27 mouse cellular contexts compared by ENCODE assay signal in genomic region chr8:121148573-121149083, GRCm38 (mm10). TPM values are rescaled to one million over a fixed set of nuclear protein-coding genes. Genes with fewer than 3 reads are reported as not detected.
A peak's percentile ranks its signal among the peaks of the same experiment; 100 is the strongest.
DNase-seq lines count a peak whose midpoint lies in the region; ATAC-seq lines count a peak whose summit lies in the region.
"Had no signal": no experiment of that assay in that cellular context is flagged by ENCODE, and none has a peak within 500 bp of the region (broad histone marks: within the 10 kb centered on the region; RNA-seq: fewer than 3 reads in every experiment).

No protein-coding gene starts in this region.

- H3K4me1 ChIP-seq in heart, embryonic 12.5 days (replicated peaks) = peaks cover 28% of the 10 kb centered on the region
- no peaks in the 10 kb centered on the region for H3K4me1 ChIP-seq in midbrain, embryonic 10.5 days
- H3K4me1 ChIP-seq in midbrain, embryonic 15.5 days = no peaks in the 10 kb centered on the region
- H3K4me1 ChIP-seq in limb, embryonic 10.5 days = peaks cover 29% of the 10 kb centered on the region
- H3K4me1 ChIP-seq: embryonic facial prominence, embryonic 12.5 days had no signal

- WGBS in heart, embryonic 12.5 days = 11% methylated on average over 8 of the region's 8 CpGs
- WGBS in midbrain, embryonic 10.5 days = 61% methylated on average over 8 of the region's 8 CpGs
- 52% methylated on average over 8 of the region's 8 CpGs for WGBS in midbrain, embryonic 15.5 days
- WGBS in limb, embryonic 10.5 days = 10% methylated on average over 8 of the region's 8 CpGs

- H3K9ac ChIP-seq in heart, embryonic 12.5 days = no peak overlapping the region
- H3K9ac ChIP-seq in midbrain, embryonic 15.5 days = no peak overlapping the region
- H3K9ac ChIP-seq: embryonic facial prominence, embryonic 12.5 days; hindbrain, embryonic 13.5 days; liver, embryonic 14.5 days; lung, embryonic 14.5 days; neural tube, embryonic 12.5 days had no signal

- H3K4me2 ChIP-seq in heart, embryonic 12.5 days = peak overlapping the region; percentile 18; the same call in 1 of the 2 replicates
- H3K4me2 ChIP-seq in midbrain, embryonic 15.5 days = no peak overlapping the region
- H3K4me2 ChIP-seq: embryonic facial prominence, embryonic 12.5 days; hindbrain, embryonic 13.5 days; lung, embryonic 14.5 days; neural tube, embryonic 12.5 days had no signal

- H3K36me3 ChIP-seq in heart, embryonic 12.5 days = no peaks in the 10 kb centered on the region
- H3K36me3 ChIP-seq in midbrain, embryonic 10.5 days = no peaks in the 10 kb centered on the region
- H3K36me3 ChIP-seq in midbrain, embryonic 15.5 days (replicated peaks) = no peaks in the 10 kb centered on the region
- H3K36me3 ChIP-seq in limb, embryonic 10.5 days = no peaks in the 10 kb centered on the region
- H3K36me3 ChIP-seq: embryonic facial prominence, embryonic 12.5 days; hindbrain, embryonic 13.5 days; neural tube, embryonic 12.5 days had no signal

- DNase-seq in heart, adult 8-10 months (ENCODE audit: low spot score) = no peak
- no peak for DNase-seq in midbrain, embryonic 10.5 days (ENCODE audit: low spot score)
- peak; percentile 48 for DNase-seq in limb, embryonic 10.5 days (ENCODE audit: low spot score)
- DNase-seq in gastrocnemius, adult 18-20 months (ENCODE audit: low spot score) = no peak
- DNase-seq in embryo, embryonic 9.5 days (ENCODE audit: extremely low spot score) = no peak
- DNase-seq: adrenal gland, postnatal 14 days; cerebellum, adult 11 months; cerebellum, adult 9-10 months; cerebellum, postnatal 36 days; heart, postnatal 36 days; kidney, adult 8-10 months; kidney, postnatal 14 days; liver; lung, embryonic 14.5 days; lung, postnatal 14 days; right cerebral cortex, adult 18-20 months; spleen, adult 18-20 months; thymus, adult 2 months; thymus, postnatal 36 days had no signal

- H3K4me3 ChIP-seq in heart, embryonic 12.5 days = no peak overlapping the region
- H3K4me3 ChIP-seq in midbrain, embryonic 10.5 days = no peak overlapping the region
- no peak overlapping the region for H3K4me3 ChIP-seq in midbrain, embryonic 15.5 days
- 0 out of 2 replicates have a peak overlapping the region, but pooled peaks have one; percentile 21 for H3K4me3 ChIP-seq in limb, embryonic 10.5 days
- H3K4me3 ChIP-seq: embryonic facial prominence, embryonic 12.5 days; hindbrain, embryonic 13.5 days; neural tube, embryonic 12.5 days had no signal

- H3K27ac ChIP-seq in heart, embryonic 12.5 days (ENCODE audit: poor library complexity, severe bottlenecking) = no peak overlapping the region
- 0 out of 2 replicates have a peak overlapping the region, but pooled peaks have one; percentile 13 for H3K27ac ChIP-seq in midbrain, embryonic 10.5 days (replicated peaks)
- no peak overlapping the region for H3K27ac ChIP-seq in midbrain, embryonic 15.5 days
- peak overlapping the region; percentile 71 for H3K27ac ChIP-seq in limb, embryonic 10.5 days
- H3K27ac ChIP-seq: embryonic facial prominence, embryonic 12.5 days; hindbrain, embryonic 13.5 days; liver, embryonic 14.5 days; neural tube, embryonic 12.5 days had no signal

- H3K27me3 ChIP-seq in heart, embryonic 12.5 days (replicated peaks) = peaks cover 22% of the 10 kb centered on the region
- H3K27me3 ChIP-seq in midbrain, embryonic 10.5 days (ENCODE audit: low read depth, poor library complexity, severe bottlenecking) = peaks cover 10% of the 10 kb centered on the region; the same call in 1 of the 2 replicates
- no peaks in the 10 kb centered on the region for H3K27me3 ChIP-seq in midbrain, embryonic 15.5 days (replicated peaks)
- peaks cover 54% of the 10 kb centered on the region for H3K27me3 ChIP-seq in limb, embryonic 10.5 days (ENCODE audit: low read depth, poor library complexity, severe bottlenecking)
- H3K27me3 ChIP-seq: embryonic facial prominence, embryonic 12.5 days had no signal

- no peak for ATAC-seq in heart, embryonic 12.5 days (ENCODE audit: insufficient number of reproducible peaks, low FRiP score)
- no peak for ATAC-seq in midbrain, embryonic 15.5 days (replicated peaks)
- ATAC-seq: forebrain, embryonic 14.5 days; midbrain, embryonic 16.5 days had no signal

- no peaks in the 10 kb centered on the region for H3K9me3 ChIP-seq in heart, embryonic 12.5 days (replicated peaks)
- H3K9me3 ChIP-seq in midbrain, embryonic 10.5 days (replicated peaks) = no peaks in the 10 kb centered on the region
- H3K9me3 ChIP-seq in midbrain, embryonic 15.5 days = no peaks in the 10 kb centered on the region
- H3K9me3 ChIP-seq in limb, embryonic 10.5 days (replicated peaks) = no peaks in the 10 kb centered on the region
- H3K9me3 ChIP-seq: embryonic facial prominence, embryonic 12.5 days; hindbrain, embryonic 13.5 days; neural tube, embryonic 12.5 days had no signal

RNA-seq across cellular contexts. Expression of gene Foxl1, which starts 20.9 kb away (rescaled TPM):
- polyA plus RNA-seq in heart, embryonic 12.5 days (2016; fragmentation: Nextera tagmentation; extraction: Ambion mirVana) = 0.78 and 1.2 TPM in 2 replicates
- under 1 TPM in 3 of 4 experiments, not detected in 1; 0.08 to 0.26 (median 0.09) TPM for total RNA-seq in heart, adult 8-10 months (2022)
- polyA plus RNA-seq in midbrain, embryonic 10.5 days (2016; fragmentation: Nextera tagmentation; extraction: Ambion mirVana) = 1.1 TPM in 2 replicates
- 0.12 and 0.18 TPM in 2 replicates for polyA plus RNA-seq in midbrain, embryonic 15.5 days (2015; fragmentation: Nextera tagmentation; extraction: Ambion mirVana)
- polyA plus RNA-seq in limb, embryonic 10.5 days (2016; fragmentation: Nextera tagmentation; extraction: Ambion mirVana) = 0.13 and 0.15 TPM in 2 replicates
- not detected for total RNA-seq in gastrocnemius, adult 18-20 months (2021)

RNA-seq across cellular contexts. Expression of gene Foxc2, which starts 32.7 kb away (rescaled TPM):
- polyA plus RNA-seq in heart, embryonic 12.5 days (2016; fragmentation: Nextera tagmentation; extraction: Ambion mirVana) = 20.7 and 20.8 TPM in 2 replicates
- 1 to 10 TPM; 1.4 to 2.2 (median 1.6) TPM for total RNA-seq in heart, adult 8-10 months (2022)
- polyA plus RNA-seq in midbrain, embryonic 10.5 days (2016; fragmentation: Nextera tagmentation; extraction: Ambion mirVana) = 5.1 and 6.1 TPM in 2 replicates
- polyA plus RNA-seq in midbrain, embryonic 15.5 days (2015; fragmentation: Nextera tagmentation; extraction: Ambion mirVana) = 4.2 and 5.2 TPM in 2 replicates
- 2.3 and 3.3 TPM in 2 replicates for polyA plus RNA-seq in limb, embryonic 10.5 days (2016; fragmentation: Nextera tagmentation; extraction: Ambion mirVana)
- total RNA-seq in gastrocnemius, adult 18-20 months (2021) = under 1 TPM; 0.16 to 0.36 TPM

RNA-seq across cellular contexts. Expression of gene Mthfsd, which starts 40.4 kb away (rescaled TPM):
- polyA plus RNA-seq in heart, embryonic 12.5 days (2016; fragmentation: Nextera tagmentation; extraction: Ambion mirVana) = 45.2 and 45.8 TPM in 2 replicates
- 10 to 100 TPM; 15.3 to 17.1 (median 15.6) TPM for total RNA-seq in heart, adult 8-10 months (2022)
- polyA plus RNA-seq in midbrain, embryonic 10.5 days (2016; fragmentation: Nextera tagmentation; extraction: Ambion mirVana) = 66.3 and 66.8 TPM in 2 replicates
- 51.1 and 52.3 TPM in 2 replicates for polyA plus RNA-seq in midbrain, embryonic 15.5 days (2015; fragmentation: Nextera tagmentation; extraction: Ambion mirVana)
- 58.5 and 67.6 TPM in 2 replicates for polyA plus RNA-seq in limb, embryonic 10.5 days (2016; fragmentation: Nextera tagmentation; extraction: Ambion mirVana)
- 10 to 100 TPM; 12.8 to 14.7 TPM for total RNA-seq in gastrocnemius, adult 18-20 months (2021)

Comparison
In these comparisons a context has a peak if more than half of its experiments do, and no peak if none do; other contexts are left out.
1. H3K27ac ChIP-seq: peak in midbrain, embryonic 10.5 days (single experiment) and limb, embryonic 10.5 days (single experiment); none in heart, embryonic 12.5 days (single experiment) and midbrain, embryonic 15.5 days (single experiment).